Mouse (Mus musculus): ENCODE data around the gene Gm597.

The Gm597 gene

DNA sequence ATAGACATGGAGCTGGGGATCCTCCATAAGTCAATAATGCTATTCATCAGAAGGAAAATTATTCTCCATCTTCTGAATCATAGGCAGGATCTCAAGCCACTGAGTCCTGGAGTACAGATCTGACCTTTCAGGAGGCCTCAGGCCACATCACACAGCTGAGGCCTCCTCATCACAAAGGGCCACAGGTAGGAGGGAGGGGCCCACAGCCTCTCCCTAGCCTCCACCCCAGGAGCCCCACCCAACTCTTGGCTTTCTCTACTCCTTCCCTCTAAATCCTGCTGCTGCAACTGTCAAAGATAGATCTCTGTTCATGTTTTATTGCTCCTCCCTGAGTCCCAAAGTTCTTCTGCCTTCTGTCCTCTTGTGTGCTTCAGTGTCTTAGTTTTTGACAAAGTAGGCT, at the start of gene Gm597:
Gene Gm597, minus strand, starts transcription at position 101 of the 400 bp plus-strand sequence.
- DNase-seq (ENCODE audit: low spot score) = no peak

DNA sequence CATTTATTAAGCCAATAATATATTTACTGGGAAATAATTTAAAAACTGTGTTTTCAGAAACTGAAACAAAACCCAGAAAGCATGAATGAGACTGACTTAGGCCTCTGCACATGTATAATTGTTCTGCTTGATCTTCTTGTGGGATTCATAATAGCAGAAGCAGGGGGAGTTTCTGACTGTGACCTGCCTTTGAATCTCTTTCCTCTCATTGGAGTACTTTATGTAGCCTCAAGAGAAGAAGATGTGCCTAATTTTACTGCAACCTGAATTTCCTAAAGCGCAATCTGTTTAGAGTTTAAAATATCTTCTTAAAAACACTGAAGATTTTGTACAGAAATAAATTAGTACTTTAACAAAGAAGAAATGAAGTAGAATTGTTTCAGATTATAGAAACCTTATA, 27.6 kb upstream of the Gm597 start:
- no peak for DNase-seq (ENCODE audit: low spot score)

DNA sequence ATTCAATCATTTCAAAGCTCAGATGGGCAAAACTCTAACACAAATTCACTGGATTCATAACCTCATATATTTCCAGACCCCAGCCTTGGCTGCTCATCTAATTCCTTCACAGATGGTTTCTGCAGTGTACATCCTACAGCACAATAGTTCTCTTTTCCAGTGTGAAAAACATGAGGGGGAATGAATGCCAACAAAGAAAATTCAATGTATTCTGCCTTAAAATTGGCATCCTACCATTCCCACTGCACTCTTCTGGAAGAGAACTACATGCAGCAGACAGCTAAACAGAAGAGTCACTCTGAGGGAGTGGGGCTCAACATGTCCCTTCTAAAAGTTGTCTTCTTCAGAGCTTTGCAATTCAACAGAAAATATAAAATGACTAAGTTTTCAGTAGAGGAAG, 26.6 kb upstream of the Gm597 start:
- no peak for DNase-seq (ENCODE audit: low spot score)

DNA sequence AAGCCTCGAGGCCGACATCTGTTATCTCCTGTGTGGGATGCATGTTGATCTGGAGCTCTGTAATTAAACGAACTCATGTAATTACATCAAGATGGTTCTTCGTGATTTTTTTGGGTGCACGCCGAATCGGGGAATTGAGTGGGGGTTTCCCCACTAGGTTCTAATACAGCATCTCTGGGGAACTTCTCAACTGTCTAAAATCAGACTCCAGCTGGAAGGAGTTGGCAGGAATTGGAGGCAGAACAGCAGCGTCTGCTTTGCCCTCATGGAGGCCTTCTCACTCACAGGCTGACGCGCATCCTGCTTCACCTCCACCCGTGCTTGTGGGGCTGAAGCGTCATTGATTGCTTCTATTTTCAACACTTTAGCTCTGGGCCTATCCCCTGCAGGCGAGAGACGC, 20.8 kb upstream of the Gm597 start:
- no peak for DNase-seq (ENCODE audit: low spot score)
